Mouse (Mus musculus) E14TG2a.4 (cell line): ENCODE data around the gene Apln.

Experiments used
- CTCF ChIP-seq: conservative IDR thresholded peaks from 2 replicates; pipeline ENCODE4 v1.5.1; 2014; ENCODE audit warnings: low read length
- NANOG ChIP-seq: IDR thresholded peaks from 2 replicates; pipeline ENCODE4 v1.6.1; 2014; ENCODE audit warnings: borderline replicate concordance, low read length, mixed read lengths

- TF ChIP-seq CTCF (no peak), NANOG (no peak)
These were observed 15.3 kb downstream of the Apln start for GRCm38 (mm10) chrX:48019359-48019758.
